ENCODE assay signal across 10 mouse cellular contexts in genomic region chr11:24060428-24060827, GRCm38 (mm10). TPM values are rescaled to one million over a fixed set of nuclear protein-coding genes. Genes with fewer than 3 reads are reported as not detected.
DNase-seq lines count a peak whose midpoint lies in the region; ATAC-seq and TF ChIP-seq lines count a peak whose summit lies in the region.
"Had no signal": no experiment of that assay in that cellular context is flagged by ENCODE, and none has a peak within 500 bp of the region (broad histone marks: within the 10 kb centered on the region; RNA-seq: fewer than 3 reads in every experiment).

No protein-coding gene starts in this region.

- no peak overlapping the region for H3K27ac ChIP-seq in kidney, embryonic 14.5 days (ENCODE audit: low read depth, low read length)
- no peak overlapping the region for H3K27ac ChIP-seq in kidney, adult 2 months (ENCODE audit: insufficient read depth, low read depth, low read length)
- H3K27ac ChIP-seq in forebrain, embryonic 10.5 days = peak overlapping the region; percentile 42; the same call in 1 of the 2 replicates
- peak overlapping the region; percentile 67 for H3K27ac ChIP-seq in limb, embryonic 10.5 days
- peak overlapping the region; percentile 61 for H3K27ac ChIP-seq in neural tube, embryonic 13.5 days (replicated peaks)

- peak overlapping the region; percentile 21; the same call in 1 of the 2 replicates for H3K4me2 ChIP-seq in kidney, embryonic 14.5 days (replicated peaks; ENCODE audit: low read depth, low read length)
- H3K4me2 ChIP-seq in neural tube, embryonic 13.5 days = peak overlapping the region; percentile 58

- H3K9ac ChIP-seq in kidney, embryonic 14.5 days (ENCODE audit: low read depth, low read length) = no peak overlapping the region
- H3K9ac ChIP-seq in neural tube, embryonic 13.5 days = peak overlapping the region; percentile 60

- ATAC-seq in kidney, embryonic 14.5 days (ENCODE audit: low FRiP score, low TSS enrichment) = no peak
- no peak for ATAC-seq in neural tube, embryonic 13.5 days (ENCODE audit: low read depth)

- H3K4me3 ChIP-seq in kidney, embryonic 14.5 days (ENCODE audit: low read length) = no peak overlapping the region
- no peak overlapping the region for H3K4me3 ChIP-seq in kidney, adult 2 months (ENCODE audit: insufficient read depth, low read depth, low read length)
- peak overlapping the region; percentile 48 for H3K4me3 ChIP-seq in forebrain, embryonic 10.5 days
- H3K4me3 ChIP-seq in limb, embryonic 10.5 days = peak overlapping the region; percentile 38
- peak overlapping the region; percentile 28 for H3K4me3 ChIP-seq in neural tube, embryonic 13.5 days

- TF ChIP-seq POLR2A in kidney, adult 2 months (IDR thresholded peaks at IDR 0.05; ENCODE audit: low read depth, low read length) = no peak

- no peak for TF ChIP-seq CTCF in kidney, adult 2 months (conservative IDR thresholded peaks at IDR 0.05; ENCODE audit: insufficient read depth, insufficient read length, low read depth, low read length)

- WGBS in kidney, embryonic 14.5 days = 5% methylated on average over 5 of the region's 5 CpGs
- 7% methylated on average over 5 of the region's 5 CpGs for WGBS in kidney, adult 2 months
- WGBS in forebrain, embryonic 10.5 days = 3% methylated on average over 5 of the region's 5 CpGs
- WGBS in limb, embryonic 10.5 days = 2% methylated on average over 5 of the region's 5 CpGs
- WGBS in neural tube, embryonic 13.5 days = 1% methylated on average over 5 of the region's 5 CpGs

- H3K4me1 ChIP-seq in kidney, embryonic 14.5 days (ENCODE audit: control insufficient read depth, insufficient read depth, low read length) = 0 out of 2 replicates have a peak, but pooled peaks cover 4% of the 10 kb centered on the region
- H3K4me1 ChIP-seq in kidney, adult 2 months (ENCODE audit: control insufficient read depth, insufficient read depth, low read length) = no peaks in the 10 kb centered on the region
- H3K4me1 ChIP-seq in forebrain, embryonic 10.5 days = peaks cover 51% of the 10 kb centered on the region
- peaks cover 67% of the 10 kb centered on the region for H3K4me1 ChIP-seq in limb, embryonic 10.5 days
- peaks cover 42% of the 10 kb centered on the region for H3K4me1 ChIP-seq in neural tube, embryonic 13.5 days (replicated peaks)

- H3K36me3 ChIP-seq in kidney, embryonic 14.5 days (ENCODE audit: control insufficient read depth, insufficient read depth, low read length) = no peaks in the 10 kb centered on the region
- no peaks in the 10 kb centered on the region for H3K36me3 ChIP-seq in kidney, adult 2 months (ENCODE audit: control insufficient read depth, insufficient read depth, low read length)
- no peaks in the 10 kb centered on the region for H3K36me3 ChIP-seq in forebrain, embryonic 10.5 days (replicated peaks)
- no peaks in the 10 kb centered on the region for H3K36me3 ChIP-seq in limb, embryonic 10.5 days
- H3K36me3 ChIP-seq in neural tube, embryonic 13.5 days = no peaks in the 10 kb centered on the region

- no peaks in the 10 kb centered on the region for H3K9me3 ChIP-seq in kidney, embryonic 14.5 days (ENCODE audit: control insufficient read depth, low read length)
- H3K9me3 ChIP-seq in forebrain, embryonic 10.5 days = no peaks in the 10 kb centered on the region
- no peaks in the 10 kb centered on the region for H3K9me3 ChIP-seq in limb, embryonic 10.5 days (replicated peaks)
- no peaks in the 10 kb centered on the region for H3K9me3 ChIP-seq in neural tube, embryonic 13.5 days

- peaks cover 56% of the 10 kb centered on the region for H3K27me3 ChIP-seq in kidney, embryonic 14.5 days (ENCODE audit: control insufficient read depth, insufficient read depth, low read length)
- peaks cover 4% of the 10 kb centered on the region for H3K27me3 ChIP-seq in kidney, adult 2 months (replicated peaks; ENCODE audit: control insufficient read depth, insufficient read depth, low read length)
- H3K27me3 ChIP-seq in forebrain, embryonic 10.5 days (ENCODE audit: poor library complexity, severe bottlenecking) = peaks cover 61% of the 10 kb centered on the region
- H3K27me3 ChIP-seq in limb, embryonic 10.5 days (ENCODE audit: low read depth, poor library complexity, severe bottlenecking) = peaks cover 10% of the 10 kb centered on the region
- peaks cover 3% of the 10 kb centered on the region; the same call in 1 of the 2 replicates for H3K27me3 ChIP-seq in neural tube, embryonic 13.5 days

- no peak for DNase-seq in kidney, adult 2 months
- DNase-seq in forebrain, embryonic 10.5 days (ENCODE audit: extremely low spot score, low spot score) = no peak
- no peak for DNase-seq in limb, embryonic 10.5 days (ENCODE audit: low spot score)
- no peak for DNase-seq in cerebellum, postnatal 4 days (ENCODE audit: low spot score in 2 of 2)
- DNase-seq in layer of hippocampus, adult 9-11 months = no peak
- DNase-seq in layer of hippocampus, postnatal 36 days = no peak
- DNase-seq: lung, adult 18-20 months had no signal

RNA-seq across cellular contexts. Expression of gene A830031A19Rik, which starts 14.4 kb away (rescaled TPM):
- not detected in 2 replicates for polyA plus RNA-seq in kidney, embryonic 14.5 days (2014; fragmentation: Nextera tagmentation; extraction: Ambion mirVana)
- not detected in 2 replicates for polyA plus RNA-seq in kidney, adult 2 months (2012; rRNA removed)
- polyA plus RNA-seq in forebrain, embryonic 10.5 days (2016; fragmentation: Nextera tagmentation; extraction: Ambion mirVana) = not detected in 2 replicates
- polyA plus RNA-seq in limb, embryonic 10.5 days (2016; fragmentation: Nextera tagmentation; extraction: Ambion mirVana) = not detected in 2 replicates
- not detected in 2 replicates for polyA plus RNA-seq in neural tube, embryonic 13.5 days (2015; fragmentation: Nextera tagmentation; extraction: Ambion mirVana)
- 1 to 10 TPM; 1.4 to 1.6 TPM for total RNA-seq in layer of hippocampus, postnatal 36 days (2021)
- total RNA-seq: CH12.LX had no signal

RNA-seq across cellular contexts. Expression of gene Bcl11a, which starts 17.4 kb away (rescaled TPM):
- polyA plus RNA-seq in kidney, embryonic 14.5 days (2014; fragmentation: Nextera tagmentation; extraction: Ambion mirVana) = 2.6 and 2.8 TPM in 2 replicates
- polyA plus RNA-seq in kidney, adult 2 months (2012; rRNA removed) = 0.14 and 0.72 TPM in 2 replicates
- 37.6 and 44.1 TPM in 2 replicates for polyA plus RNA-seq in forebrain, embryonic 10.5 days (2016; fragmentation: Nextera tagmentation; extraction: Ambion mirVana)
- 41.4 and 75.0 TPM in 2 replicates for polyA plus RNA-seq in limb, embryonic 10.5 days (2016; fragmentation: Nextera tagmentation; extraction: Ambion mirVana)
- 125 and 131 TPM in 2 replicates for polyA plus RNA-seq in neural tube, embryonic 13.5 days (2015; fragmentation: Nextera tagmentation; extraction: Ambion mirVana)
- total RNA-seq in layer of hippocampus, postnatal 36 days (2021) = 100 to 1,000 TPM; 112 to 113 TPM

Comparison
In these comparisons a context has a peak if more than half of its experiments do, and no peak if none do; other contexts are left out.
1. H3K27ac ChIP-seq: peak in forebrain, embryonic 10.5 days (single experiment), limb, embryonic 10.5 days (single experiment) and neural tube, embryonic 13.5 days (single experiment); none in kidney, embryonic 14.5 days (single experiment) and kidney, adult 2 months (single experiment).
2. H3K4me3 ChIP-seq: peak in forebrain, embryonic 10.5 days (single experiment), limb, embryonic 10.5 days (single experiment) and neural tube, embryonic 13.5 days (single experiment); none in kidney, embryonic 14.5 days (single experiment) and kidney, adult 2 months (single experiment).
3. RNA of gene Bcl11a, which starts 17.4 kb away (polyA plus RNA-seq): 125 to 131 TPM in neural tube, embryonic 13.5 days, 41.4 to 75.0 TPM in limb, embryonic 10.5 days and 37.6 to 44.1 TPM in forebrain, embryonic 10.5 days; 2.6 to 2.8 TPM in kidney, embryonic 14.5 days and 0.14 to 0.72 TPM in kidney, adult 2 months; every median in the first group is over 10 times any median in the second.